Mouse (Mus musculus) heart, postnatal 0 days (tissue): ENCODE measurements around the gene Zfpm1.

Experiments used
- CTCF ChIP-seq: IDR thresholded peaks from 2 replicates; pipeline ENCODE4 v1.5.1; 2016; ENCODE audit warnings: antibody characterized with exemption, control low read depth, low read depth
- EP300 ChIP-seq: IDR thresholded peaks from 2 replicates; pipeline ENCODE4 v1.6.1; 2016; ENCODE audit warnings: antibody characterized with exemption, low read depth

- TF ChIP-seq CTCF (no peak), EP300 (no peak)
These were observed 22.1 kb downstream of the Zfpm1 start for GRCm38 (mm10) chr8:122304058-122304457.
